Mouse (Mus musculus): Measurements from ENCODE around the gene Rps7.
A peak's percentile ranks its signal among the peaks of the same experiment; 100 is the strongest.

Gene Rps7

GRCm38 (mm10) chr12:28635535-28636476 is at the start of gene Rps7:
Gene Rps7, minus strand, starts transcription at chr12:28635953.
- DNase-seq (ENCODE audit: low read depth, low spot score): peak; percentile 95

- no peak for DNase-seq (ENCODE audit: low read depth, low spot score)
Observed at GRCm38 (mm10) chr12:28684674-28685073, 48.9 kb upstream of the Rps7 start.

GRCm38 (mm10) chr12:28675925-28676209 is 40.1 kb upstream of the Rps7 start:
- DNase-seq (ENCODE audit: low read depth, low spot score): no peak

- peak; percentile 80 for DNase-seq (ENCODE audit: low read depth, low spot score)
Observed at GRCm38 (mm10) chr12:28675121-28675924, 39.6 kb upstream of the Rps7 start, which contains the start of gene Adi1. Gene Adi1, plus strand, starts transcription at chr12:28675231.

- DNase-seq (ENCODE audit: low read depth, low spot score): no peak
Observed at GRCm38 (mm10) chr12:28674038-28674720, 38.4 kb upstream of the Rps7 start.

GRCm38 (mm10) chr12:28667287-28667686 is 31.5 kb upstream of the Rps7 start:
- DNase-seq (ENCODE audit: low read depth, low spot score): no peak

GRCm38 (mm10) chr12:28666734-28667133 is 31.0 kb upstream of the Rps7 start:
- DNase-seq (ENCODE audit: low read depth, low spot score): no peak

- DNase-seq (ENCODE audit: low read depth, low spot score): no peak
Observed at GRCm38 (mm10) chr12:28662628-28663027, 26.9 kb upstream of the Rps7 start.

- DNase-seq (ENCODE audit: low read depth, low spot score): peak; percentile 81
Observed at GRCm38 (mm10) chr12:28649141-28650110, 13.7 kb upstream of the Rps7 start, which contains the start of gene Rnaseh1. Gene Rnaseh1, plus strand, starts transcription at chr12:28649602.

GRCm38 (mm10) chr12:28638778-28639177 is 3.0 kb upstream of the Rps7 start:
- DNase-seq (ENCODE audit: low read depth, low spot score): no peak

GRCm38 (mm10) chr12:28636543-28636942 is 790 bp upstream of the Rps7 start:
- DNase-seq (ENCODE audit: low read depth, low spot score): no peak

GRCm38 (mm10) chr12:28635058-28635534 is 657 bp downstream of the Rps7 start:
- no peak for DNase-seq (ENCODE audit: low read depth, low spot score)

- DNase-seq (ENCODE audit: low read depth, low spot score): no peak
Observed at GRCm38 (mm10) chr12:28628436-28628835, 7.3 kb downstream of the Rps7 start.

- no peak for DNase-seq (ENCODE audit: low read depth, low spot score)
Observed at GRCm38 (mm10) chr12:28627092-28627491, 8.7 kb downstream of the Rps7 start.

- DNase-seq (ENCODE audit: low read depth, low spot score): no peak
Observed at GRCm38 (mm10) chr12:28625407-28625806, 10.3 kb downstream of the Rps7 start.

GRCm38 (mm10) chr12:28624251-28624650 is 11.5 kb downstream of the Rps7 start:
- DNase-seq (ENCODE audit: low read depth, low spot score): no peak

- no peak for DNase-seq (ENCODE audit: low read depth, low spot score)
Observed at GRCm38 (mm10) chr12:28623195-28623594, 12.6 kb downstream of the Rps7 start, which contains the start of gene Colec11. Gene Colec11, minus strand, starts transcription at chr12:28623377.

- no peak for DNase-seq (ENCODE audit: low read depth, low spot score)
Observed at GRCm38 (mm10) chr12:28622641-28623040, 13.1 kb downstream of the Rps7 start.

- no peak for DNase-seq (ENCODE audit: low read depth, low spot score)
Observed at GRCm38 (mm10) chr12:28622167-28622532, 13.6 kb downstream of the Rps7 start.

- no peak for DNase-seq (ENCODE audit: low read depth, low spot score)
Observed at GRCm38 (mm10) chr12:28621451-28622166, 14.1 kb downstream of the Rps7 start.
